Mouse (Mus musculus): ENCODE results near the gene Ttll10.

- TF ChIP-seq CTCF (IDR thresholded peaks at IDR 0.05; ENCODE audit: extremely low read depth, insufficient read length, insufficient replicate concordance, low read depth, low read length) (no peak), POLR2A (IDR thresholded peaks at IDR 0.05; ENCODE audit: low read depth, low read length) (no peak)
Observed at GRCm38 (mm10) chr4:156091236-156091635, 32.0 kb upstream of the Ttll10 start.

All from small intestine, adult 2 months (tissue).